Mouse (Mus musculus) heart, embryonic 10.5 days (tissue): ENCODE data around the gene Gm8300. TPM values are rescaled to one million over a fixed set of nuclear protein-coding genes. Genes with fewer than 3 reads are reported as not detected.

ENCODE experiments used
- polyA plus RNA-seq: library from polyadenylated mRNA; unstranded; fragments of >200 nt; fragmentation: Nextera tagmentation; extraction: Ambion mirVana; gene quantifications from 2 replicates; pipeline ENCODE4 v1.2.1, GENCODE M21; 2016

Gene Gm8300
- polyA plus RNA-seq, 1 experiment from 2014 or later = not detected

Other genes with a start within 250 kb of the Gm8300 start
- 37.4 and 39.7 TPM in 2 replicates for gene Vipas39, start 248.1 kb upstream of the Gm8300 start, polyA plus RNA-seq
- gene Ahsa1, start 247.8 kb upstream of the Gm8300 start, polyA plus RNA-seq = 237 and 277 TPM in 2 replicates
- gene Ism2, start 214.6 kb upstream of the Gm8300 start, polyA plus RNA-seq = 0.71 and 0.84 TPM in 2 replicates
- gene Sptlc2, start 126.0 kb upstream of the Gm8300 start, polyA plus RNA-seq = 76.7 and 76.9 TPM in 2 replicates
- 265 and 273 TPM in 2 replicates for gene Slirp, start 70.4 kb upstream of the Gm8300 start, polyA plus RNA-seq
- gene Alkbh1, start 70.3 kb upstream of the Gm8300 start, polyA plus RNA-seq = 49.2 and 61.9 TPM in 2 replicates
- gene Snw1, start 42.0 kb upstream of the Gm8300 start, polyA plus RNA-seq = 94.5 and 116 TPM in 2 replicates
- not detected in 2 replicates for gene Gm5788, start 19.6 kb upstream of the Gm8300 start, polyA plus RNA-seq
- gene Oog1, start 88.4 kb downstream of the Gm8300 start, polyA plus RNA-seq = not detected in 2 replicates
- gene Gm4027, start 104.6 kb downstream of the Gm8300 start, polyA plus RNA-seq = not detected in 2 replicates
- not detected in 2 replicates for gene Gm16381, start 130.3 kb downstream of the Gm8300 start, polyA plus RNA-seq